Mouse (Mus musculus) myocyte (in vitro differentiated cells): ENCODE data around the gene Ppp1ca. TPM values are rescaled to one million over a fixed set of nuclear protein-coding genes. Genes with fewer than 3 reads are reported as not detected.

Experiments used
- H3K27me3 ChIP-seq: one replicate; pipeline ENCODE4 v1.6.1; 2011; ENCODE audit not compliant: control insufficient read depth, insufficient read depth, insufficient read length
- H3K36me3 ChIP-seq: one replicate; pipeline ENCODE4 v1.6.1; 2011; ENCODE audit not compliant: control insufficient read depth, insufficient read depth
- H3K4me2 ChIP-seq: one replicate; pipeline ENCODE4 v1.6.1; 2011; ENCODE audit warnings: low read depth, control low read depth
- H3K4me3 ChIP-seq: one replicate; pipeline ENCODE4 v1.5.1; 2011; ENCODE audit warnings: mild to moderate bottlenecking, control low read depth, moderate library complexity
- H3K79me2 ChIP-seq: one replicate; pipeline ENCODE4 v1.6.1; 2011; ENCODE audit not compliant: control insufficient read depth, insufficient read depth
- H3ac ChIP-seq: one replicate; pipeline ENCODE4 v1.6.1; 2011; ENCODE audit not compliant: control insufficient read depth, insufficient read length
- CEBPB ChIP-seq: IDR thresholded peaks from 2 replicates; pipeline ENCODE4 v1.6.1; 2011; ENCODE audit warnings: mild to moderate bottlenecking, moderate library complexity; ENCODE audit not compliant: poor library complexity, insufficient read depth, severe bottlenecking
- MAX ChIP-seq: IDR thresholded peaks from one replicate; pipeline ENCODE4 v1.6.1; 2011; ENCODE audit warnings: low read depth, mild to moderate bottlenecking, control low read depth
- MYOD1 ChIP-seq, 3 experiments: IDR thresholded peaks; one replicate each; pipeline ENCODE4 v1.6.1; 2011; ENCODE audit warnings: control low read depth in 2 of 3, low read depth in 2 of 3, mild to moderate bottlenecking in 2 of 3, moderate library complexity in 1 of 3; ENCODE audit not compliant: insufficient read length in 2 of 3, control insufficient read depth in 1 of 3
- MYOG ChIP-seq, 3 experiments: IDR thresholded peaks; one replicate each; pipeline ENCODE4 v1.6.1; 2011; ENCODE audit warnings: control low read depth in 2 of 3, low read depth in 2 of 3, mild to moderate bottlenecking in 2 of 3; ENCODE audit not compliant: insufficient read length in 2 of 3, control insufficient read depth in 1 of 3, insufficient read depth in 1 of 3
- POLR2A ChIP-seq: IDR thresholded peaks from one replicate; pipeline ENCODE4 v1.6.1; 2011; ENCODE audit warnings: low read depth, mild to moderate bottlenecking, control low read depth, moderate library complexity; ENCODE audit not compliant: insufficient read length
- POLR2AphosphoS2 ChIP-seq: IDR thresholded peaks from one replicate; pipeline ENCODE4 v1.6.1; 2011; ENCODE audit warnings: low read depth, control low read depth; ENCODE audit not compliant: insufficient read length
- REST ChIP-seq: IDR thresholded peaks from one replicate; pipeline ENCODE4 v1.6.1; 2011; ENCODE audit warnings: mild to moderate bottlenecking, control low read depth, moderate library complexity; ENCODE audit not compliant: insufficient read depth, insufficient read length
- SRF ChIP-seq: IDR thresholded peaks from one replicate; pipeline ENCODE4 v1.6.1; 2011; ENCODE audit warnings: low read depth; ENCODE audit not compliant: control insufficient read depth, insufficient read length
- TCF12 ChIP-seq: IDR thresholded peaks from one replicate; pipeline ENCODE4 v1.6.1; 2011; ENCODE audit warnings: mild to moderate bottlenecking, control low read depth; ENCODE audit not compliant: poor library complexity, insufficient read depth, severe bottlenecking
- TCF3 ChIP-seq: IDR thresholded peaks from one replicate; pipeline ENCODE4 v1.6.1; 2011; ENCODE audit warnings: low read depth, control low read depth; ENCODE audit not compliant: insufficient read length
- USF1 ChIP-seq: IDR thresholded peaks from one replicate; pipeline ENCODE4 v1.6.1; 2011; ENCODE audit warnings: low read depth, mild to moderate bottlenecking, control low read depth, moderate library complexity
- polyA plus RNA-seq: library from polyadenylated mRNA; unstranded; fragments of >200 nt; fragmentation: generic; extraction: Trizol; gene quantifications from one replicate; pipeline ENCODE4 v1.2.1, GENCODE M21; 2012; ENCODE audit warnings: missing spikeins

The Ppp1ca gene
- polyA plus RNA-seq, 1 experiment: 702 TPM

GRCm38 (mm10) chr19:4227894-4228678, 36.2 kb downstream of the Ppp1ca start:
- Histone ChIP-seq H3K27me3 (no peaks in the 10 kb centered on the region), H3K36me3 (no peaks in the 10 kb centered on the region), H3K4me3 (no peak overlapping the region), H3K4me2 (peak overlapping the region; percentile 88), H3ac (no peak overlapping the region), H3K79me2 (peaks cover 6% of the 10 kb centered on the region)
- TF ChIP-seq CEBPB: no peak
- TF ChIP-seq MYOD1 (IDR thresholded peaks at IDR 0.05; ENCODE audit: control insufficient read depth in 1 of 3, insufficient read length in 2 of 3, low read depth in 2 of 3): no peak
- no peak for TF ChIP-seq REST
- TF ChIP-seq MAX: no peak
- TF ChIP-seq SRF: no peak
- no peak for TF ChIP-seq POLR2A

GRCm38 (mm10) chr19:4228891-4229290, 37.0 kb downstream of the Ppp1ca start:
- H3ac ChIP-seq: no peak overlapping the region
- TF ChIP-seq MAX (no peak), USF1 (no peak)
- H3K36me3 ChIP-seq: no peaks in the 10 kb centered on the region

GRCm38 (mm10) chr19:4229451-4230076, 37.7 kb downstream of the Ppp1ca start:
- no peaks in the 10 kb centered on the region for H3K36me3 ChIP-seq
- TF ChIP-seq POLR2A (peak; percentile 83), TCF12 (no peak), CEBPB (no peak), SRF (no peak), MYOG (IDR thresholded peaks at IDR 0.05; ENCODE audit: control insufficient read depth in 1 of 3, insufficient read depth in 1 of 3, insufficient read length in 2 of 3, low read depth in 2 of 3) (peak in 1 of 3 experiments; percentile 64), POLR2AphosphoS2 (peak; percentile 34), MYOD1 (IDR thresholded peaks at IDR 0.05; ENCODE audit: control insufficient read depth in 1 of 3, insufficient read length in 2 of 3, low read depth in 2 of 3) (peak in 1 of 3 experiments; percentile 55)
- peaks cover 8% of the 10 kb centered on the region for H3K79me2 ChIP-seq
- H3K4me3 ChIP-seq: peak overlapping the region; percentile 29
- peak overlapping the region; percentile 88 for H3K4me2 ChIP-seq
- no peaks in the 10 kb centered on the region for H3K27me3 ChIP-seq
- no peak overlapping the region for H3ac ChIP-seq

More at GRCm38 (mm10) chr19:4228891-4229290, 37.0 kb downstream of the Ppp1ca start:
- Histone ChIP-seq H3K79me2 (peaks cover 8% of the 10 kb centered on the region), H3K4me2 (peak overlapping the region; percentile 88), H3K4me3 (no peak overlapping the region), H3K27me3 (no peaks in the 10 kb centered on the region)

GRCm38 (mm10) chr19:4230415-4230814, 38.5 kb downstream of the Ppp1ca start:
- Histone ChIP-seq H3ac (no peak overlapping the region), H3K36me3 (no peaks in the 10 kb centered on the region), H3K27me3 (no peaks in the 10 kb centered on the region), H3K4me3 (peak overlapping the region; percentile 29), H3K4me2 (peak overlapping the region; percentile 88), H3K79me2 (peaks cover 8% of the 10 kb centered on the region)
- TF ChIP-seq REST: no peak
- no peak for TF ChIP-seq POLR2AphosphoS2
- no peak for TF ChIP-seq CEBPB
- TF ChIP-seq USF1: no peak
- TF ChIP-seq MYOD1 (IDR thresholded peaks at IDR 0.05; ENCODE audit: control insufficient read depth in 1 of 3, insufficient read length in 2 of 3, low read depth in 2 of 3): no peak
- no peak for TF ChIP-seq MYOG (IDR thresholded peaks at IDR 0.05; ENCODE audit: control insufficient read depth in 1 of 3, insufficient read depth in 1 of 3, insufficient read length in 2 of 3, low read depth in 2 of 3)
- no peak for TF ChIP-seq MAX
- TF ChIP-seq POLR2A: no peak

DNA sequence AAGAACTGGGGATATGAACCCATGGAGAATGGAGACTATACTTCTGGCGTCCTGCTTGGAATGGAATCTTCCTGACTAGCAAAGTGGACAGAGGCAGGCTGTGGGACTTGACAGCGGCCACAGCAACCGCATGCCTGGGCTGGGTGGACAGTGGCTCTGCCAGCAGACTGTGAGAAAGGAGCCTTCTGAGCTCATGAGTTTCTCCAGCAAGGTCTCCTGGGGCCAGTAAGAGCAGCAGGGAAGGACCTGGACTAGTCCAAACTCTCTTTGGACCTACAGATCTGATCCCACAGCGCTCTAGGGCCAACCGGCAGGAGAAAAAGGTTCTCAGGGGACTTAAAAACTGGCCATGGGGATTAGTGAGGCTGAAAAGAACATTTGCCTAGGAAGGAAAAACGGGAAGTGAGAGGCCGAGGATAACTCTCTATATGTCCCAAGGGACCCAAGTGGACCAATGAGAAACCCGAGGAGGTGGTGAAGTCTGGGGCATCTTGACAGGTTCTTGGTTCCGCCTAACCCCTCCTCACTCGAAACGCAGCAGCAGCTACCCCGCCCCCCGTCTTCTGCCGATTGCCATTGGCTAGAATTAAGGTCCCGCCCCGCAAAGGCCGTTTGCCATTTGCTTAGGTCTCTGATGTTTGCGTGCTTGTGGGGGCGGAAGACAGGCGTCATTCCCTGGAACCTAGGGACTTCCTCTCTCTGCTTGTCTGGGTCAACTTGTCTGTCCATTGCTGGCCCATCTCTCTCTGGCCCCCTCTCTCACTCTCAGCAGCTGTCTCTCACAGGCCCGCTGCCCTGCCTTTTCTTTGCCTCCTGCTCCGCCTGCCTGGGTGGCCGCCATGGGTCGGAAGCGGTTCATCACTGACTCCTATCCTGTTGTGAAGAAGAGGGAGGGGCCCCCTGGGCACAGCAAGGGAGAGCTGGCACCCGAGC, 39.7 kb downstream of the Ppp1ca start, which contains the start of gene Pold4:
Gene Pold4 (plus strand): TSS at position 647 of the 933 bp plus-strand sequence.
- Histone ChIP-seq H3ac (peak within 1 kb of the TSS; percentile 6), H3K27me3 (no peaks in the 10 kb centered on the region), H3K4me3 (peak within 1 kb of the TSS; percentile 29), H3K4me2 (peak within 1 kb of the TSS; percentile 98), H3K79me2 (peaks cover 8% of the 10 kb centered on the region), H3K36me3 (no peaks in the 10 kb centered on the region)
- TF ChIP-seq POLR2AphosphoS2: peak; percentile 88
- peak in 1 of 3 experiments; percentile 66 for TF ChIP-seq MYOG (IDR thresholded peaks at IDR 0.05; ENCODE audit: control insufficient read depth in 1 of 3, insufficient read depth in 1 of 3, insufficient read length in 2 of 3, low read depth in 2 of 3)
- TF ChIP-seq MYOD1 (IDR thresholded peaks at IDR 0.05; ENCODE audit: control insufficient read depth in 1 of 3, insufficient read length in 2 of 3, low read depth in 2 of 3): peak in 2 of 3 experiments; percentile 7 to 32
- TF ChIP-seq TCF3: no peak
- TF ChIP-seq REST: peak; percentile 11
- peak; percentile 82 for TF ChIP-seq POLR2A
- TF ChIP-seq MAX: no peak
